Mouse (Mus musculus): ENCODE results near the gene Pxn.

Pxn gene

DNA sequence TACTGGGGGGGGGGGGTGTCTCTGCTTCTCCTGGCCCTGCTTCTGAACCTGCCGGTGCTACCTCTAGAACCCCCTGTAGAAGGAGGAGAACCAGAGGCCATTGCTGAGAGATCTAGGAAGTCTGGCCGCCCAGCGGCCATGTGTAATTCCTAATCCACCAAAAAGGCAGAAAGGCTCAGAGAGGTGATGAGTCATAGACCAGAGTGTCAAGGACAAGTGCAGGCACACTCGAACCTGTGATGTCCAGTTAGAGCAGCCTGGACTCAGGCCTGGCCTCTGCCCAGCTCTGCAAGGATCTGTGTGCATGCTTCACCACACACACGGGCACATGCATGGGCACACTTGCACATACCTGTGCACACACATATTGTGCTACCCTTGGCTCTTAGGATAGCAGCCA lies 21.7 kb downstream of the Pxn start:
- no peak for DNase-seq (ENCODE audit: low spot score in 2 of 2)

DNA sequence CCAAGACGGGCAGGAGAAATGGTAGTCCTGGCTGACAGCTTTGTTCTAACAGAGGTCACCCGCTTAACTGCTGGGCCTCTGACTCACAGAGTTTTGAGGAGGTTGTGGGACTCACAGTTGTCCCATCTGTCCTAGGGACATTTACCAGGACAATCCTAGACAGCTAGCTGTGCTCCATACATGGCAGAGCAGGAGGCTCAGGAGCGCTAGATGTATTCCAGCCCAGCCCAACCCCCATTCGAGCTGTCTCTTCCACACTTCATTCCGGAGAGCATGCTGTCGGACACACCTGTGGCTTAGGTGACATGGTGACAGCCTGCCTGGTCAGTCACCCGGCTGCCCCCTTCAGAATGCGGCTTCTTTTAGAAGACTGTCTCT lies 22.9 kb downstream of the Pxn start:
- DNase-seq (ENCODE audit: low spot score in 2 of 2), result no peak

DNA sequence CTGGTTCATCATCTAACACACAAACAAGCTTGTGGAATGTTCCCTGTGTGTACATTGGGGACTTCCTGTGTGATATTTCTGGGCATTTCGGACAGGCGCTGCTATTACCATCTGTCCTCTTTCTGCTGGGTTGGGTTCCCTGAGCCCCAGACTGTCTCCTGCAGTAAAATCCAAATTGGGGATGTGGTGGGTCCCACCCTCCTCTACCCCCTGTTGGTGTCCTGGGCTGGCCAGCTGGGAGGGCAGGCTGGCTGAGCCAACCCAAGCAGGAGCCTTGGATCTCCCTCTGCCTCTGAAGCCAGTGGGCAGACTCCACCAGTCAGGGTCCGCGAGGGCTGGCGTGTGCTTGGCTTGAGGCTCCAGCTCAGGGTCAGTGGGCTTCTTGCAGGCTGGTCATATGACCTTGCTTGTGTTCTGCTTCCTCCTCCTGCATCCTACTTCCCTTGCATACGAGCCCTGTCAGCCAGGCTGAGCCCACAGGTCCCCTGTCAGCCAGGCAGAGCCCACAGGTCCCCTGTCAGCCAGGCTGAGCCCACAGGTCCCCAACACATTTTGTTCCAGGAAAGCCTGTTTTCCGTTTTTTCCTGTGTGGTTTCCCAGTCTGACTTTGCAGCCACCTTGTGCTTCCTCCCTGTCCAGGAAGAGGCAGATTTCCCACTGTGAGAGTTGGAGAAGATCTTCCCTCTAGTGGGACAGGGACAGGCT lies 23.4 kb downstream of the Pxn start:
- no peak for DNase-seq (ENCODE audit: low spot score in 2 of 2)

DNA sequence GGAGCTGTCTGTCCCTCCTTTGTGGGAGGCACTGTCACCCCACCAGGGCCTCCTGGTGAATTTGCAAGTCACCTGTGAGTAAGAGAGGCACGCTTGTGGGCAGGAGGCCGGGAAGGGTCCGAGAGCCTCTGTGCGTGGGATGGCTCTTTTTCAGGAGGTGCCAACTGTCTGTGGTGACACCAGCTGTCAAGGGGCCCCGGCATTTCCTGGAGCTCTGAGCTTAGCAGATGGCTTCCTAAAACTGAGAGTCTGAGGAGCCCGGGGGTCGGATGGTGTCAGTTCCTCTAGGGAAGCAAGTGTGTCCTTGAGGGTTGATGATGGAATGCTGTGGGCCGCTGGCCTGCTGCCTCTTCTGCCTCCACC lies 24.0 kb downstream of the Pxn start:
- peak; percentile 60 to 69 for DNase-seq (ENCODE audit: low spot score in 2 of 2)

DNA sequence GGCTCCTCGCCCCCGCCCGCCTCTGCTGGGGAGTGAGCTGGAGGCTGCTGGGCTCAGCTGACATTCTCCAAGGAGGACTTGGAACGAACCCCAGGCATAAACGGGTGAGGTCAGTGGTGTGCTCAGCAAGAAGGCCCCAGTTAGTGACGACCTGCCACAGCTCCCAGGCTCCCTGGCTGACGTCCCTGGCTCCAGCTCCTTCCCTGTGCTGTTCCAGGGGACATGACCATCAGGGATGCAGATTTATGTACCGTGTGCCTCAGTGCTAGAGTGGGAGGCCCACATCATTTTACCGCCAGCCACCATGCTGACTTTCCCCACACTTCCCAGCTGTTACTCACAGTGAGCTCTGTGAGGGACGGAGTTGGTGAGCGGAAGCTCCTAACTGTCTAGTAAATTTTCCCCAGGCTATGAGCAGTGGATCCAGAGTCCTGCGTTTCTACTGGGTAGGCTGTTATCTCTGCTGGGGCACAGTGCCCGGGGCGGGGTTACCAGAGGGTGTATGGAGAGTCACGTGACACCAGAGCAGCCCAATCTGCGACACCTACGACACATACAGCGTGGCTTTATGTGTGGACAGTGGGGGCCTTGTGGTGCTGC lies 25.3 kb downstream of the Pxn start:
- DNase-seq (ENCODE audit: low spot score in 2 of 2), result peak; percentile 69 to 74

DNA sequence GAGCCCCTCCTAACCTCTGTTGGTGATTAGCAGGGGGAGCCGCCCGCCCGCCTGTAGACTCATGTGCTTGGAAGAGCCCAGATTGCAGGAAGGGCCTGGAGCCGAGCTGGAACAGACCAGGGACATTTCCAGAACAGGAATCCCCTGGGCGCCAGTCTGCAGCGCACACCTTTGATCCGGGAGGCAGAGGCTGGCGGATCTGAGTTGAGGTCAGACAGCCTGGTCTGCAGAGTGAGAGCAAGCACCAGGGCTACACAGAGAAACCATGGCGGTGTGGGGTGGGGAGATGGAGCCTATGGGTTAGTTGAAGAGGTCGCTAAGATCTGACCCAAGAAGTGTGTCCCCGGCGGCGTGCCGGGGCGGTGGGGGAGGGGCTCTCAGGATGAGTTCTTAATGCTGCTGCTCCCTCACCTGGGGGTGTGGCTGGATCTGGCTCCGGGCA lies 27.8 kb downstream of the Pxn start:
- DNase-seq (ENCODE audit: low spot score in 2 of 2), result no peak

DNA sequence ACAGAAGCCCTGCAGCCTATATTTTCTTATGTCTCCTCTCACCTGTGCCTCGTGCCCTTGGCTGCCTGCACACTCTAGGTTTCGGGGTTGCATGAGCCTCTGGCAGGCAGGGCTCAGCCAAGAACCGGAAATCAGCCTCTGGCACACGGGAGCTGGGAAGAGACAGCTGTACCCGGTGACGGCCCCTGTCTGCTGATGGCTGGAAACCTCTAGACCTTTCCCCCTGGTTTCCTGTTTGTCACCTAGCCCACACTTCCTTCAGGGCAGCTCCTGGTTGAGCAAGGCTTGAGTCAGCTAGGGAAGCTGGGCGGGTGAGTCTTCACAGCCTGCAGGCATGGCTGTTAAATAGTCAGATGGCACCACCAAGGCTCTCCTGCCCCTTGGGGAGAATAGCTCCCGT lies 28.4 kb downstream of the Pxn start:
- no peak for DNase-seq (ENCODE audit: low spot score in 2 of 2)

DNA sequence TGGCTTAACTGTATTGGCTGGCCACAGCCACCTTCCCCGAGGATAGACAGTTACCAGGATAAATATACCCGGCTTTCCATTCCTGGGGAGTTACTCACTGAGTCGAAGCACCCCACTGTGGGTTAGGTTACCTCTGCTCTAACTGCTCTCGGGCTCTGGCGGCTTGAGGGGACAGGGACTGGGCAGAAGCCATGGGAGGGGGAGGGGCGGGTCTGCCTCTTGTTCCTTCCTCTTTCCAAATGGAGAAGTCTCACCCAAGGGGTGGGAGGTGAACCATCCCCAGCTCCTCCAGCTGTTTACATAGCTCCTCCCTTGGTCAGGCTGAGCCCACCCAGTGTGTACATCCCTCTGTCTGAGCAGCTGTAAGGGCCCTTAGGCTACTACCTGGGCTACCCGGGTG lies 29.2 kb downstream of the Pxn start:
- no peak for DNase-seq (ENCODE audit: low spot score in 2 of 2)

DNA sequence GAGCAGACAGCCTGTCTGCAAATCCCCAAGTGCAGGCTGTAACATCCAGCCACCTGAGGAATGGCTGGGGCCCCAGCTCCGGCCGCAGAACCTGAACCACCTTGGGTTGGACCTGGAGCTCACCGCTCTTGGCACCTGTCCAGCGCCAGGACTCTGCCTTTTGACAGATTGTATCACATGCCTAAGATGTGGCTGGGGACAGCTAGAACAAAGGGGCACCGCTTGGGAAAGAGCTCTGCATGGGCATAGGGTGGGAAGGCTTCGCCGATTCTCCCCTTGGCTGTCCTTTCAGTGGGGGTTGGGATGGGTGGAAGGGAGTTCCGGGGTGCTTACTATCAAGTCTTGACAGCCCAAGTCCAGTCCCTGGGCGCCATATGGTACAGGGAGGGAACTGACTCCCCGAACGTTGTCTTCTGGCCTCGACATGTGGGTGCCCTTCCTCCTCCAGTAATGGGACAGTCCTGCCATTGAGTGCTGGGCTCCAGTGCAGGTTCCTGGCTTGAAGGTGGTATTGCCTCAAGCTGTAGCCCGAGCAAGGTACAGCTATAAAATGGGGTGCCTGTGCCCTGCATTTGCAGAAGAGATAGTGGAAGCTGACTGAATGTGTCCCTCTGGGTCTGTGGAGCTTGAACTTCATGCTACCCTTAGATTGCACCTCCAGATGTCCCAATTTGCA lies 31.7 kb downstream of the Pxn start:
- no peak for DNase-seq (ENCODE audit: low spot score in 2 of 2)

DNA sequence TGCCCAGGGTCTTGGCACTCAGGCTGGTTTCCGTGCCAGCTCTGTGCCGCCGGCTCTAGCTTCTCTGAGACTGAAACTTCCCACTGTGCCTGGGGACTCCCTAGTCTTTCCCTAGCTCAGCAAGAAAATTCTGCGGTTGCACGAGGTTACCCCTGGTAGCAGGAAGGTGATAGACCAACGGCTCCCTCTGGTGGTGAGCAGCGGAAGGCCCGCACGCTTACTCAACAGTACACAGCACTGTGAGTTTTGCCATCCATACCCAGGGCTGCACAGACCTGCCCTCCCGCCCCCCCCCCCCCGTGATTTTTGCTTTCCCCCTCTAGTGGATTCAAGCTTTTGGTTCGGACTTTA lies 32.2 kb downstream of the Pxn start:
- peak; percentile 90 to 94 for DNase-seq (ENCODE audit: low spot score in 2 of 2)

DNA sequence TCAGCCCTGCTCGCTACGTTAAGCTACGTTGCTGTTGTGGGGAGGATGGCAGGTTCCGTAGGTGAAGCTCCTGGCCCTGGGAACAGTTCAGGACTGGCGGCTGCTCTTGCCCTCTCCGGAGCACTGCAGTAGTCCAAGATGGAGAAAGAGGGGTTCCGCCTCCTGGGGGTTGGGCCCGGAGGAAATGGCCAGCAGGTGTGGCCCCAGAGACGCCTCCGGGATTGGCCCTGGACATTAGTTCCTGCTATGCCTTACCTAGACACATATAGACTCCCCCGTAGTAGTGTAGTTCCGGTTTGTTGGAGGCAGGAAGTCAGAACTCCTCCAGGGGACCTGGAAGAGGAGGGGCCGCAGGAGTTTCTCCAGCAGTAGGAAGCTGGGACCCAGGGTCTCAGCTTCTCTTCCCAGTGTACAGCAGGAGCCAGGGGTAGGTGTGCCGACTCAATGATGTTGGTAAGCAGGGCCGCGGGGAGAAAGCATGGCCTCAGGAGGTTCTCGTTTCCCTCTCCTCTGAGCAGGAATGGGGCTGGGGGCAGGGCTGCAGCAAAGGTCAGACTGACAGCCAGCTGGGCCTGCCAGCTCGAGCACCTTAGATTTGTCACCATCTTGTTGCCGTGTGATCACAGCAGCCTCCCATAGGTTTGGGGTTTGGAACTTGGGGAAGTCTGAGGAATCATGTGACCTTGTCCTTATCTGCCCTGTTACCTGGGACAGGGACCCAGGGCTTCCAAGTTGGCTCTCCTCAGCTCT lies 36.3 kb downstream of the Pxn start:
- no peak for DNase-seq (ENCODE audit: low spot score in 2 of 2)

DNA sequence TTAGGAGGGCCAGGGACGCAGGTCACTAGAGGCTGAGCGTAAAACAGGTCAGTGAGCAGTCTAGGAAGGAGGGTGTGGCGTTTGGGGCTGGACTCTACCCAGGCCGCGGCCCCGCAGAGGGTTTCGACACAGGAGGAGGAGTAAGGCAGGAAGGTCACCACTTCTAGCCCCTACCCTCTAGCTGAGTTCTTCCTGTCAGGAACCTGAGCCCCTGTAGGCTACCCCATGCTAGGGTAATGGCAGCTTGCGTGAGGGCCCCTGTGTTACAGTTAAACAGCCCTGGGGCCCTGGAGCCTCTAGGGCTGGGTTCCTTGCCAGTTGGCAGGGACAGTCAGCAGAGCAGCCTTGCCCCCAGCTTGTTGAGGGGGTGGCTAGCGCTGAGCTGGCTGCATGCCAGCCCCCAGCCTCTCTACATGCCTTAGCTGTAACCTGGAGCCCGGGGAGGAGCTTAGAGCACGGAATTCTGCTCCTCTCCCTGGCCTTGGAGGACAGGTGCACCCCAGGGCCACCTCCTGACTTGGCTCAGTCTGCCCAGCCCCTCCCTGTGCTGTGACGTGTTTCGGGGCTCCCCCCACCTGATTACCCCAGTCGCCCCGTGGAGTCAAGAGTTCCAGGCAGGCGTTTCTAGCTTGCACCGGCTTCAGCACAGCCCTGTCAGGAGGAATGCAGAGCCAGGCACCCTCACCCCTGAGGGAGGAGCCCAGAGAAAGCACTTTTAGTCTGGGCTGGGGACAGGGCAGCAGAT lies 37.2 kb downstream of the Pxn start:
- peak; percentile 75 to 79 for DNase-seq (ENCODE audit: low spot score in 2 of 2)

DNA sequence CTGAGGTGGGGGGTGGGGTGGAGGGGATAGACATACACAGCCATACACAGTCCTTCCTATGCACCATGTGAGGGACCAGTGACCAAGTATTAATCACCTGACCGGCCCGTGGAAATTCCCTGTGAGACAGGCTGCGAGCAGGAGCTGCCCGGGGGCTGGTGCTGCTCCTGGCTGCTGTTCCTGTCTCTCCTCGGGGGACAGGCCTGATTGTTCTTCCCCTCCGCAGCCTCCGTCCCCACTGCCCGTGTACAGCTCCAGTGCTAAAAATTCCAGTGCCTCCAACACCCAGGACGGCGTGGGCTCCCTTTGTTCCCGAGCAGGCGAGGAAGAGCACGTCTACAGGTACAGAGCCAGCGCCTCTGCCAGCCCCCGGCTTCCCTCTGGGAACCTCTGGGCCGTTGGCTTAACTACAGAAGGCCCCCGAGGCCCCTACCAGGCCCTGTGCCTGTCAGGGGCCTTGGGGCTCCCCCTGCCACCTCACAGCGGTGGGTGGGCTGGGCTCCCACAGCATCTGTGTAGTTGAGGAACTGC lies 38.2 kb downstream of the Pxn start:
- no peak for DNase-seq (ENCODE audit: low spot score in 2 of 2)

DNA sequence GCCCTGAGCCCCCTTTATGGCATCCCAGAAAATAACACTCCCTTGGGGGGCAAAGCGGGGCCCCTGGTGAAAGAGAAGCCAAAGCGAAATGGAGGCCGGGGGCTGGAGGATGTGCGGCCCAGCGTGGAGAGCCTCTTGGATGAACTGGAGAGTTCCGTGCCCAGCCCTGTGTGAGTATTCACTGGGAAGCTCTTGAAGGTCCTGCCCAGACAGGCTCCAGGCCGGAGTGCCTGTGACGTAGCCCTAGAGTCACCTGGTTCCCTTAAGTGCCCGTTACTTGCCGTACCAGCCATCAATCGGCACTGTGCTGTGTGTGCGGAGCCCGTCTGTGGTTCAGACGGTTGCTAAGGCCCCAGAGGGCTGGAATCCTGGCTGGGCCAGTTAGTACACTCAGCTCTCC lies 39.2 kb downstream of the Pxn start:
- no peak for DNase-seq (ENCODE audit: low spot score in 2 of 2)

DNA sequence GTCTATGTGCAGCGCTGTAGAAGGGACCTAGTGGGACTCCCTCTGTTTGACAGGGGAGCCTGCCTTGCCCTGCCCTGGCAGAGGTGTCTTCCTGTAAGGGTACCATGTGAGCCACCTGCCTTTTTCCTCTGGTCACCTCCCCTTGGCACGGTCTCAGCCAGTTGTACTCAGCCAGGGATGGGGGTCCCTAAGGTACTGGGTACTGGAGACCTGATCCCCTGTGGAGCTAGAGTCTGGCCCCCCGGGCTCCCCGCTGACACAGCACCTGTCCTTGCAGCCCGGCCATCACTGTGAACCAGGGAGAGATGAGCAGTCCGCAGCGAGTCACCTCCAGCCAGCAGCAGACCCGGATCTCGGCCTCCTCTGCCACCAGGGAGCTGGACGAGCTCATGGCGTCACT lies 40.1 kb downstream of the Pxn start:
- no peak for DNase-seq (ENCODE audit: low spot score in 2 of 2)

DNA sequence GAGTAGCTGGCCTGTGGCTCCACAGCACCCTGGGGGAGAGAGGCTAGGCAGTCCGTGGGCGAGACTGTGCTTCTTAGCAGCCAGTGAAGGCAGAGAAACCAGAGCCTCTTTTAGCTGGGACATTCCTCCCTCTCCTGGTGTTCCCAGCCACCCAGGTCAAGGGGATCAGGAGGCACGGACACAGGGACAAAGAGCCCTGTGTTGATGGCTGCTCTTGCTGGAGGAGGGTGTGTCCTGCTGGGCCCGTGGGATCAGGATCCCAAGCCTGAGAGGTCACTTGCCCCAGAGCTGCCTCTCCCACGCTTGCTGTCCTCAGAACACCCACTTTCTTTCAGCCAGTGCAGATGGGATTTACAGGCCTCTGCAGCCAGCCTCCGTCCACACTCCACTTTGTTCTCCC lies 40.5 kb downstream of the Pxn start:
- no peak for DNase-seq (ENCODE audit: low spot score in 2 of 2)

DNA sequence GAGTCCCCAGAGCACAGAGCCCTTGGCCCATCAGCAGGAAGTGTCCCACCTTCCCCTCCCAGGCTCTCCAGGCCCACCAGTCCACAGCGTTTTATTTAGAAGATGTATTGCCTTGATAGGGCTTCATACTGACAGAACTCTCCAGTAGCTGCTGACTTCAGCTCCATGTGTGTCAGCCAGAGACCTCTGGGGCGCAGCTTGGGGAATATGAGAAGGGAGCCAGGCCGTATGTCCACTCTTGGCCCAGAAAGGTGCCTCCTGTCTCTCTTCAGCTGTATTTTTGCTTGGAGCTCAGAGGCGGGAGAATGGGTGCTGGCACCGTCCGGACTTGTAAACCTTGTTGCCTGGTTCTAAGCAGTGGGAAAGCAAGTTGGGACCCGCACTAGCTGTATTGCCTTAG lies 40.9 kb downstream of the Pxn start:
- no peak for DNase-seq (ENCODE audit: low spot score in 2 of 2)

DNA sequence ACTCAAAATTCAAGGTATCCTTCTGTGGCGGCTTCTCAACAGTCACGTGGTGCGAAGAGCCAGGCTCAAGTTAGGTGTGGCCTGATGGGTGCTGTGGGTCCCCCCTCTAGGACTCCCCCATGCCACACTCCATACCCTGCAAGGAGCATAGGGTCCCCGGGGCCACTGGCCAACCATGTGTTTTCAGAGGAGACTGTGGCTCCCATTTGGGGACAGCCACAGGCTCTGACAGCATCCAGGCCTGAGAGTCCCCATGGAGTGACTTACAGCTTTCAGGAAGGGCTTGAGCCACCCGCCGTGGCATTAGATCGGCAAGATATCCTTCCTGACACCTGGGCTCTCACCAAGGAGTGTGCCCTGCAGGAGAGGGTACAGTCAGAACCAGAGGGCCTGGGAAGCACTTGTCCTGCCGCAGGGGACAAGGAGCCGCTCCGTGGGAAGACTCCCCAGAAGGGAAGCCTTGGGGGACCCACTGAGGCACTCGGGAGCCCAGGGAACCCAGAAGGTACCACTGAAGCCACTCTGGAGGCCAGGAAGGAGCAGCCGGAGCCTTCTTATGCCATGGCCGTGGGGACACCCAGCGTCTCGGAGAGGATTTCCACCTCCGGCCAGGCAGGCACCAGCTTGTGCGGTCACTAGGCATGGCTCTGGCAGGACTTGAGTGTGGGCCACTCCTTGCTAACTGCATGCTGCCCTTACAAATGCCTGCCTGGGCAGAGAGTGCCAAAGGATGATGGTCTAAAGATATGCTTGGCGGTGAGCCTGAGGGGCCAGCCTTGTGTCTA lies 42.2 kb downstream of the Pxn start:
- DNase-seq (ENCODE audit: low spot score in 2 of 2), result no peak

DNA sequence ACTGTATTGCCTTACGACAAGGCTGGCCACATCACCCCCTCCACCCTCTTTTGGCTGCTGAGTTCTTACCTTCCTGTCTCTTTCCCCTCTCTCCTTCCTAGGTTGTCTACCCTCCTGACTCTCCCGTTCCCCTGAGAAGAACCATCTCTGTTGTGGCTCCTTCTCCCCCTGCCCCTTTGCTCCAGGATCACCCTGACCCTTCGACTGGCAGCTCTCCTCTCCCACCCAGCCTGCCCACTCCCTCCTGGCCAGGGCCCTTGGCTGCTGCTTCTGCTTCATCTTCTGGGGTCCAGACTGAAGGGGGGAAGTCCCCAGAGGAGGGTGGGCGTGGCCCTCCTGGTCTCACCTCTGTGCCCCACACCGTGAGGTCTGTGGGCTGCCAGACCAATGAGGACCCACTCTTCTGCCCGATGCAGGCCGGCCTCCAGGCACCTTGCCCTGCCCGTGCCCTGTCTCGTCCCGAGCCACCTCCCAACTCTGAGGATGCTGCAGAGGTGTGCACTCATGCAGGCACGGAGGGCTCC lies 44.1 kb downstream of the Pxn start:
- no peak for DNase-seq (ENCODE audit: low spot score in 2 of 2)

DNA sequence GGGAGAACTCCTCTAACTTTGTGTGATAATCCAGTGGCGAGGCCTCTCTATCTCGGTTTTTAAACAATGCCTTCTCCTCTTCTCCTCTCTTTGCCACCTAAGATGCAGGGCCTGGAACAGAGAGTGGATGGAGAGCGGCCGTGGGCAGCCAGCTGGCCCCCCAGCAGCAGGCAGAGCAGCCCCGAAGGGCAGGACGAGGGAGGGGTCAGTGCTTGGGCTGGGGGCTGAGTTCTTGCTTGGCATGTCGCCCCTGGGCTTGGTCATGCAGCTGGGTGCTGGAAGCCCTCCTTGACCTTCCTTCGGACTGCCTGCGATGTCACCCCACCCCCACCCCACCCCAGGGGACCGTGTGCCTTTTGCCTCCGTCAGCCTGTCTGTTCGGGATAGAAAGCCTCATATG lies 44.9 kb downstream of the Pxn start:
- DNase-seq (ENCODE audit: low spot score in 2 of 2), result no peak

DNA sequence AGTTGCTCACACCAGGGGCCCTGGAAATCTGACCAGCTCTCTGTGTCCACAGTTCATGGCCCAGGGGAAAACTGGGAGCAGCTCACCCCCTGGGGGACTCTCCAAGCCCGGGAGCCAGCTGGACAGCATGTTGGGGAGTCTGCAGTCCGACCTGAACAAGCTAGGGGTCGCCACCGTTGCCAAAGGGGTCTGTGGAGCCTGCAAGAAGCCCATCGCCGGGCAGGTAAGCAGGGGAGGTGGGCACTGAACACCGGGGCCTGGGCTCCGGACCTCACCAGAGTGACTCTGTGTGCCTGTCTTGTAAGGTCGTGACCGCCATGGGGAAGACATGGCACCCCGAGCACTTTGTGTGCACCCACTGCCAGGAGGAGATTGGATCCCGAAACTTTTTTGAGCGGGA lies 45.3 kb downstream of the Pxn start:
- no peak for DNase-seq (ENCODE audit: low spot score in 2 of 2)

Measured in right cerebral cortex, postnatal 10 days (tissue).